Mouse (Mus musculus): ENCODE measurements around the gene Rxfp1.
"Not testable (repeated sequence)": the region's sequence is repeated elsewhere in the genome, so short reads cannot be mapped to it uniquely, and the experiment has no call there.

Rxfp1 gene

GRCm38 (mm10) chr3:79737780-79738179 lies at the start of gene Rxfp1:
Gene Rxfp1, minus strand, starts transcription at chr3:79737880.
- no peak for DNase-seq (ENCODE audit: low spot score)

- no peak for DNase-seq (ENCODE audit: low spot score)
Observed at GRCm38 (mm10) chr3:79784362-79784736, 46.7 kb upstream of the Rxfp1 start.

GRCm38 (mm10) chr3:79783630-79784361 lies 46.1 kb upstream of the Rxfp1 start:
- DNase-seq (ENCODE audit: low spot score): no peak

DNA sequence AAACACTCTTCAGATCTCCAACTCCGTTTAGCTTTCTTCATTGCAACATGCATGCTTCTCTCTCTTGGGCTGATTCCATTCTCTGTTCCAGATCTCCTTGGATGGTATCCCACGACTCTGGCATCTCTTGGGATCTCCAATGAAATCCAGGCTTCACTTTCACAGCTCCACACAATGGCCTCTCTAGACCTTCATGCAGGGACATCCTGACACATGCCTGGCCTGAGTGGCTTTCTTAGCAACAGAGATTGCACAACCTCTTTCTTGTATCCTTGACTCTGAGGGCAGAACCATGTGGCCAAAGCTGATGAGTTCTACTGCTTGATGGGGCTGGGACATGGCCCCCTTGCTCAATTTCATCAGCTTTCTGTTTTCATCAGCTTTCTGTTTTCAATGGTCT lies 35.0 kb upstream of the Rxfp1 start:
- no peak for DNase-seq (ENCODE audit: low spot score)

DNA sequence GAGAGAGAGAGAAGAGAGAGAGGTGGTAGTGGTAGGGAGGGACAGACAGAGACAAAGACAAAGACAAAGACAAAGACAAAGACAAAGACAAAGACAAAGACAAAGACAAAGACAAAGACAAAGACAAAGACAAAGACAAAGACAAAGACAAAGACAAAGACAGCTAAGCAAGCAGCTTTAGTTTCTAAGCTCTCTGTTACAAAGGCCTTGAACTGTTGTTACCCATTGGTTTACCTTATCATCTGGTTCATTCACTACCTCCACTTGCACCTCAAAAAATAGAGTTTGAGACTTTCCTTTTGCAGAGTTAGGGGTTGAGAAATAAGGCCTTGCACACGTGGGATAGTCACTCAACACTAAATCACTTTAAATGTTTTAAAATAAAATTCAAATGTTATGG lies 16.1 kb upstream of the Rxfp1 start:
- no peak for DNase-seq (ENCODE audit: low spot score)

DNA sequence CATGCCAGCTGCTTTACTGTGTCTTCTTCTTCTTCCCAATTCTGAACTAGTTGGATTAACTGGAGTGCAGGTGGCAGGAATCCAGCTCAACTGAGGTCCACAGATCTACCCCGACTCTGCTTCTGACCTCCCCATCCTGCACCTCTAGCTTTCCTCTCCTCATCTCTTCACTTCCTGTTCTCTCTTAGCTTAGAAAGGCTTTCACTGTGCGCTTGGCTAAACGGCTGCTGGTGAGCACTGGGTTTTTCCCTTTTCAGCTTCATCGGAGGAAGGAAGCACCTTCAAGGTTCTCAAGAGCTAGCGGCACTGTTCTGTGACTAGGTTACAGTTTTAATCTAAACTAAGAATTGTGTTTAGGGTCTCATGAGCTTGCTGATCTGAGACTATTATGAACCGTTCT lies 8.9 kb upstream of the Rxfp1 start:
- DNase-seq (ENCODE audit: low spot score): no peak

GRCm38 (mm10) chr3:79745101-79745500 lies 7.4 kb upstream of the Rxfp1 start:
- no peak for DNase-seq (ENCODE audit: low spot score)

DNA sequence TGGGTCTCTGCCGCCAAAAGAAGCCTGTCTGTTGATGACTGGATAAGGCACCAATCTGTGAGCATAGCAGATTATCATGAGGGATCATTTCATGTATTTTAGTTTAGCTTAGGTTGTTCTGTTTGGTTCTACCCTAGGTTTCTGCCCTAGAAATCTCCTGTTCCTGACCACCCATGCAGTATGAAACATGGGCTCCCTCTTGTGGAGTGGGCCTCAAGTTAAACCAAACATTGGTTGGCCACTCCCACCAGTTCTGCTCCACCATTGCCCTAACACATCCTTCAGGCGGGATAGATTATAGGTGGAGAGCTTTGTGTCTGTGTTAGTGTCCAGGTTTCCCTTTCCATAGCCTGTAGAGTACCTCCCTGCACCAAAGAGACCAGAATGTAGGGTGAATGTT lies 6.7 kb upstream of the Rxfp1 start:
- DNase-seq (ENCODE audit: low spot score): no peak

DNA sequence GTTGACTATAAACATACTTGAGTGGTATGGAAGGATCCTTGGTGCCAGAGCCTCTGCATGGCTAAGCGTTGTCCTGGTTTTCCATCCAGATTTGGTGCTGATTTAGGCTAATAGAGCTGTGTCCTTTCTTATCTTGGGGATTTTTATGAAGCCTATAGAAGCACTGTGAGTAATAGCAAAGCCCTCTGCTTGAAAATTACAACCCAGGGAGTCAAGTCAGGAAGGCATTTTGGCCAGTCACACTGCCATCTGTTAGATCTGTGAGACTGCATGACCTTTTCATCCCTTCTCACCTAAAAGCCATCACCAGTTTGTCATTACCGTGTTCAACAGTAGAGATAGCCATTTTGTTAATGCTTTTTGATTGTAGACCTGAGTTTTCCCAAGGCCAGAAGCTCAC lies 2.7 kb upstream of the Rxfp1 start:
- DNase-seq (ENCODE audit: low spot score): no peak

GRCm38 (mm10) chr3:79738451-79738850 lies 771 bp upstream of the Rxfp1 start:
- no peak for DNase-seq (ENCODE audit: low spot score)

DNA sequence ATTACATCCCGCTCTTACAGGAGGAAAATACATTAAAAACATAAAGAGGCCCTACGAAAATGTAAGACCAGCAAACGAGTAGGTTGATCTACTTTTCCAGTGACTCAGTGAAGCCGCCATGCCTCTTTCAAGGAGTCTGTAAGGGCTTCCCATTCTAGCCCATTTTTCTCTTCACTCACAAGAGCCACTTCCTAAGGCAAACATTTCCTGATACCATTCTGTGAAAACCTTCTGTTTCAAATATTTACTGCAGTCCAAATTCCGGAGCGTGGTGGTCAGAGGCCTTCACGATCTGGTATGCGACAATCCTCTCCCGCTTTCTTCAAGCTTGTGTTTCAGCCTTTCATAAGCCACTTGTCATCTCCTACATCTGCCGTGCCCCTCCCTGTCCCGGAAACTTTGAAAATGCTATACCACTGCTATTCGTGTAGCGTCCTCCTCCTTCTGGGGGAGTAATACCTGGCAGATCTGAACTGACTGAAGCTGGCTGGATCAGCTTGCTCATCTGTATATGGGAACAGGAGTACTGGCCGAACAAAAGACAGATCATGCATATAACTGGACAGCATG lies 11.1 kb downstream of the Rxfp1 start:
- no peak for DNase-seq (ENCODE audit: low spot score)

DNA sequence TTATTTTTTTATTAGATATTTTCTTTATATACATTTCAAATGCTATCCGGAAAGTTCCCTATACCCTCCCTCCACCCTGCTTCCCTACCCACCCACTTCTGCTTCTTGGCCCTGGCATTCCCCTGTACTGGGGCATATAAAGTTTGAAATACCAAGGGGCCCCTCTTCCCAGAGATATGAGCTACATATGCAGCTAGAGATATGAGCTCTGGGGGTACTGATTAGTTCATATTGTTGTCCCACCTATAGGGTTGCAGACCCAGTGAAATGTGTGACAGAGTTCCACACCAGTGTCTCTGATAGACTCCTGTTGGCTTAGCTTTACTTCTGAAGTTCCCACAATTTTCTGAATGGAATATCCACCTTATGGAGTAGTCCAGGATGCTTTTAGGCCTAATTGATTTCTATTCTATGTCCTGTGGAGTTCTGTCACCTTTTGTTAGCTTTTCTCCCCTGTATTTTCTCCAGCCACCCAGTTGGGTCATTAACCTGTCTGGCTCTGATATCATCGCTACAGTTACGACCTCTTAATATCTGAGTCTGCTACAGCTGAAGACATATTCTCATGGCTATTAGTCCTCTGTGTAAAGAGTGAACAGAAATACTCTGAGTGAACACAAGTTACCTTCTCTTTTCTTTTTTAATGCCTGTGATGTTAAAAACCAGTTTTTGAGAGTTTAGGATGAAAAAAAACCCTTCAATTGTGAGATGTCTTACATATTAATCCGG lies 16.8 kb downstream of the Rxfp1 start:
- DNase-seq (ENCODE audit: low spot score): no peak

DNA sequence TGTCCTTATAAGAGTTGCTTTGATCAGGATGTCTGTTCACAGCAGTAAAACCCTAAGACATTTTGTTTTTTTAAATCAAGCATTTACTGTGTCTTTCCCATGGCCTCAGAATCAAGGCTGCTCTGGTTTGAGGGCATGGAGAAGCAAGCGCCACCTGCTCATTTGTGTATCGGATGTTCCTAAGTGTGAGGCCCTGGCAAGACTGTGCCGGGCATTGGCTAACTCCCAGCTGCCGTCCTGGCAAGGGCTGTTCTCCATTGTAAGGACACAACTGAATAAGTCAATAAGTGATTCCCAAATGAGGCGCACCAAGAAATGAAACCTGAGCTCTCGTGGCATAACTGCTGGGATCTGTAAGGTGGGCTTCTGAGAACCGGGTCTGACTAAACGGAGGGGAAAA lies 31.2 kb downstream of the Rxfp1 start:
- no peak for DNase-seq (ENCODE audit: low spot score)

GRCm38 (mm10) chr3:79703135-79703534 lies 34.5 kb downstream of the Rxfp1 start:
- no peak for DNase-seq (ENCODE audit: low spot score)

- DNase-seq (ENCODE audit: low spot score): no peak
Observed at GRCm38 (mm10) chr3:79691957-79692356, 45.7 kb downstream of the Rxfp1 start.

DNA sequence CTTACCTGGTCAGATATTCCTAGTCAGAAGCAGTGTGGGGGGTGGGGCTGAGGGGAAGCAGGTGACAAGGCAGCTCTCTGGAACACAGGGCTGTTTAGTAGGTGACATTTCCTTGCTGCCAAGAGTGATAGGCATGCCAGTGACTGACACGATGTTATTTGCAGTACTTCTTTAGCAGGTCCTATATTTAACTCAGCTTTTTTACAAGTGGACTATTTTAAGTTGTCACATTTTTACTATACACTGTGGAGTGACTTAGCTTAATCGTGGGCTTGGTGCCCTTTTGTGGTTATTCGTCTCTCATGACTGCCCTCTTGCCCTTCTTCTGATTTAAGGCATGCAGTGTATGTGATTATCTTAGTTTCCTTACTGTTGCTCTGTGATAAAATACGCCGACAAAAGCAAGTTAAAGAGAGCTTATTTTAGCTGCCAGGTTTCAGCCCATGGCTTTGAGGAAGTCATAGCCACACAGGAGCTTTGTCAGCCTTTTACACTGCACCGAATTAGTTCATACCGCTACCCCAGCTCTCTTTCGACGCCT lies 47.5 kb downstream of the Rxfp1 start:
- no peak for DNase-seq (ENCODE audit: low spot score)

DNA sequence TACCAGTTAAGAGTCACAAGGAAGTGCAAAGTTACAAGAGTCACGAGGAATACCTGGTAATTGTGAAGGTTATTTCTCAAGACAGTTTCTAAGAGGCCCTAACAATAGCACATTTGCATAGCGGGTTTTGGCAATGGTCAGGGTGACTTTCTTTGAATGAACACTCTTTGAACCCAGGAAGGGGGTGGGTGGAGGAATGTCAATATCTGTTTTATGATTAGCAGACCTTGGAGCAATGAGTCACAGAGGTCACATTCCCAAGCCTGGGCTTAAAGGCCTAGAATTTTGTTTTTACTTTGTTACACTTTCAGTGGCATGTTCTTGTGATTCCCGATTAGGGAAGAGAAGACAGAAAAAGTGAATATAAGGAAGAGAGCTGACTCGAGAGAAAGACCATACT lies 49.6 kb downstream of the Rxfp1 start:
- not testable (repeated sequence) for DNase-seq (ENCODE audit: low spot score)

- DNase-seq (ENCODE audit: low spot score): no peak
Observed at GRCm38 (mm10) chr3:79683529-79683928, 54.2 kb downstream of the Rxfp1 start.

DNA sequence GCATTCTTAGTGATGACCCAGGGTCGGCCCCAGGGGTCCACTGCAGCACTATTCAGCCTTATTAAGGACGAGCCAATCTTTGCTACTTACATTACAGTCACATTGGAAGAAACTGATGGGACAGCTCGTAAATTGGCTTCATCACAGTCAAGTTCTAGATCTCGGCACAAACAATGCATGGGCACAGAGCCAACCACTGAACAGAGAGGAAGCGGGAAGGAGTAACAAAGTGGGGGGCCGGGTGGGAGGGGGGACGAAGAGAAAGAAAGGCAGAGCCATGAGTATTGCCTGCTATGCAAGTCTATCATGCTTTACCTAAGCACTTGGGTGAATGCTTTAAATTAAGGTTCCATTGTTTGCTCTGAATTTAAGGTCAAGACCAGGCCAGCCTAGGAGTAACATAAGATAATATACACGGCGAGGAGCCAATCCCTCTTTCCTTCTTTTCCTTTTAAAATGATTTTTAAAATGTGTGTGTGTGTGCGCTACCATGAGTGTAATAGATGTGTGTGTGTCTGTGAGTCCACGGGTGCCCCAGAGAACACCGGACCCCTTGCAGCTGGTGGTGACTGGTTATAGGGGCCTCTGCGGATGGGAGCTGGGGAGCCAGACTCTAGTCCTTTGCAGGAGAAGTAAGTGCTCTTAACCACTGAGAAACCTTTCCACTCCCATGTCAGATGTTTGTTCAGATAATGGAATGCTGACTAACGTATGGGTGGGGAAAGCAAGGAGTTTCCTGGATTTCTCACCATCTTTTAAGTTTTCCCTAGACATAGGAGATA lies 55.1 kb downstream of the Rxfp1 start:
- no peak for DNase-seq (ENCODE audit: low spot score)

GRCm38 (mm10) chr3:79676411-79676810 lies 61.3 kb downstream of the Rxfp1 start:
- DNase-seq (ENCODE audit: low spot score): no peak

DNA sequence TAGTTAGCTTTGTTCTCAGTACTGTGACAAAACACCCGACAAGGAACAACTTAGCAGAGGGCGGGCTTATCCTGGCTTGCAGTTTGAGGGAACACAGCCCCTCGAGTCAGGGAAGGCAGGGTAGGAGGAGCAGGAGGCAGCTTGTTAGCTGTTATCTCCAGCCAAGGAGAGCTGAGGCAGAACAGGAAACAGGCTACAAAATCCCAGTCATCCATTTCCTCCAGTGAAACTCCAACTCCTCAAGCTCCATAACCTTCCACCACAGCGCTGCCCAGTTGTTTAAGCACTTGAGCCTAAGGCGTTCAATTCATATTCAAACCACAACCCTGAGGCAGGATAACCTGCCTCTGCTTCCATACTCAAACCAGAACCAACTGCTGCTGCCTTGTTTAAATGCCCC lies 63.0 kb downstream of the Rxfp1 start:
- no peak for DNase-seq (ENCODE audit: low spot score)

DNA sequence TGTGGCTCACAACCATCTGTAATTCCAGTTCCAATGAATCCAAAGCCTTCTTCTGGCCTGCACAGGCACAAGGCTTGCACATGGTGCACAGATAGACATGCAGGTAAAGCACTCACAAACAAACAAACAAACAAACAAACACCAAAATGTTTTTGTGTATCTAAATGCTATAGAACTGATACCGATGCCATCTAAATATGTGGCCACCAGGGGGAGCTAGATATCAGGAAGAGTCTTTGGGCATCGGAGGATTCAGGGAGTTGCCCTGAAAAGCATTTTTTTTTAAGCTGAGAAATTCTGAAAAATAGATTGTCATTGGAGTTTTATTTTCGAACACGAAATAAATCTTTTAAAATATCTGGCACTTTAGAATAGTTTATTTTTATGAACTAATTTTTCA lies 64.6 kb downstream of the Rxfp1 start:
- DNase-seq (ENCODE audit: low spot score): peak; percentile 46
